Mouse (Mus musculus) yolk sac, embryonic 10.5 days (tissue): ENCODE measurements around the gene Insr.

Experiments
- DNase-seq: peaks from one replicate; pipeline ENCODE4 v3.0.0-alpha.2; 2017; ENCODE audit warnings: low spot score

Gene Insr

GRCm38 (mm10) chr8:3275189-3275588 lies 4.2 kb downstream of the Insr start:
- no peak for DNase-seq

GRCm38 (mm10) chr8:3273799-3274198 lies 5.6 kb downstream of the Insr start:
- DNase-seq: no peak

- no peak for DNase-seq
Measured at GRCm38 (mm10) chr8:3267449-3267761, 12.0 kb downstream of the Insr start.

- no peak for DNase-seq
Measured at GRCm38 (mm10) chr8:3266686-3267448, 12.6 kb downstream of the Insr start.

- DNase-seq: no peak
Measured at GRCm38 (mm10) chr8:3265182-3265581, 14.2 kb downstream of the Insr start.

GRCm38 (mm10) chr8:3262779-3263178 lies 16.6 kb downstream of the Insr start:
- no peak for DNase-seq

GRCm38 (mm10) chr8:3261101-3261500 lies 18.3 kb downstream of the Insr start:
- no peak for DNase-seq

- DNase-seq: no peak
Measured at GRCm38 (mm10) chr8:3260127-3260811, 19.1 kb downstream of the Insr start.

- DNase-seq: peak; percentile 64
Measured at GRCm38 (mm10) chr8:3256147-3256940, 23.1 kb downstream of the Insr start.

- DNase-seq: no peak
Measured at GRCm38 (mm10) chr8:3255321-3255720, 24.1 kb downstream of the Insr start.

- DNase-seq: no peak
Measured at GRCm38 (mm10) chr8:3253179-3253578, 26.2 kb downstream of the Insr start.

GRCm38 (mm10) chr8:3252665-3253064 lies 26.8 kb downstream of the Insr start:
- DNase-seq: no peak

GRCm38 (mm10) chr8:3251101-3251500 lies 28.3 kb downstream of the Insr start:
- no peak for DNase-seq

GRCm38 (mm10) chr8:3249886-3250285 lies 29.5 kb downstream of the Insr start:
- DNase-seq: no peak

- DNase-seq: no peak
Measured at GRCm38 (mm10) chr8:3248704-3249103, 30.7 kb downstream of the Insr start.

- no peak for DNase-seq
Measured at GRCm38 (mm10) chr8:3247129-3247528, 32.3 kb downstream of the Insr start.

- DNase-seq: no peak
Measured at GRCm38 (mm10) chr8:3243229-3243628, 36.2 kb downstream of the Insr start.

- no peak for DNase-seq
Measured at GRCm38 (mm10) chr8:3240725-3241124, 38.7 kb downstream of the Insr start.

GRCm38 (mm10) chr8:3239641-3240040 lies 39.8 kb downstream of the Insr start:
- DNase-seq: no peak

GRCm38 (mm10) chr8:3238792-3239191 lies 40.6 kb downstream of the Insr start:
- DNase-seq: no peak

GRCm38 (mm10) chr8:3237319-3237718 lies 42.1 kb downstream of the Insr start:
- DNase-seq: no peak

- DNase-seq: no peak
Measured at GRCm38 (mm10) chr8:3236277-3236676, 43.1 kb downstream of the Insr start.

- DNase-seq: no peak
Measured at GRCm38 (mm10) chr8:3234569-3234968, 44.8 kb downstream of the Insr start.
